Mouse (Mus musculus) hindbrain, embryonic 11.5 days (tissue): Measurements from ENCODE around the gene Zbtb46. TPM values are rescaled to one million over a fixed set of nuclear protein-coding genes. Genes with fewer than 3 reads are reported as not detected.

Source experiments
- ATAC-seq: fragments of 200-750 bp; cut with Nextera tagmentation; 2 replicates; pipeline ENCODE4 v1.8.0; 2017; ENCODE audit warnings: mild to moderate bottlenecking, moderate TSS enrichment, moderate library complexity; ENCODE audit not compliant: low FRiP score
- DNase-seq: peaks from one replicate; pipeline ENCODE4 v3.0.0-alpha.2; 2015; ENCODE audit warnings: low spot score
- H3K27ac ChIP-seq: fragments of 300-500 bp; sonication (generic); 2 replicates; pipeline ENCODE4 v1.5.1; 2014; ENCODE audit warnings: mild to moderate bottlenecking, low read depth, low read length
- H3K27me3 ChIP-seq: fragments of 300-500 bp; sonication (generic); 2 replicates; pipeline ENCODE4 v1.6.1; 2014; ENCODE audit warnings: mild to moderate bottlenecking, low read length, moderate library complexity, mixed read lengths; ENCODE audit not compliant: control insufficient read depth, insufficient read depth
- H3K36me3 ChIP-seq: fragments of 300-500 bp; sonication (generic); 2 replicates; pipeline ENCODE4 v1.6.1; 2014; ENCODE audit warnings: mild to moderate bottlenecking, low read length, moderate library complexity, mixed read lengths; ENCODE audit not compliant: control insufficient read depth, insufficient read depth
- H3K4me1 ChIP-seq: fragments of 300-500 bp; sonication (generic); replicated peaks from 2 replicates; pipeline ENCODE4 v1.6.1; 2014; ENCODE audit warnings: low read length, mixed read lengths; ENCODE audit not compliant: control insufficient read depth, insufficient read depth
- H3K4me2 ChIP-seq: fragments of 300-500 bp; sonication (generic); replicated peaks from 2 replicates; pipeline ENCODE4 v1.6.1; 2014; ENCODE audit warnings: mild to moderate bottlenecking, low read depth, low read length
- H3K4me3 ChIP-seq: fragments of 300-500 bp; sonication (generic); 2 replicates; pipeline ENCODE4 v1.5.1; 2014; ENCODE audit warnings: low read depth, low read length
- H3K9ac ChIP-seq: fragments of 300-500 bp; sonication (generic); 2 replicates; pipeline ENCODE4 v1.6.1; 2014; ENCODE audit warnings: low read depth, low read length
- H3K9me3 ChIP-seq: fragments of 300-500 bp; sonication (generic); 2 replicates; pipeline ENCODE4 v1.6.1; 2016; ENCODE audit warnings: low read length; ENCODE audit not compliant: control insufficient read depth
- WGBS: fragments of 180-500 bp; shearing (Covaris S2); extraction: QIAGEN DNeasy Blood & Tissue Kit; methylation state at CpG from one replicate; pipeline ENCODE4 v1.1.7; 2014; 5-methylcytosine and 5-hydroxymethylcytosine counted together
- polyA plus RNA-seq: library from polyadenylated mRNA; unstranded; fragments of >200 nt; fragmentation: Nextera tagmentation; extraction: Ambion mirVana; gene quantifications from 2 replicates; pipeline ENCODE4 v1.2.1, GENCODE M21; 2014

Zbtb46 gene
- polyA plus RNA-seq, 1 experiment from 2014 or later: 15.6 TPM

DNA sequence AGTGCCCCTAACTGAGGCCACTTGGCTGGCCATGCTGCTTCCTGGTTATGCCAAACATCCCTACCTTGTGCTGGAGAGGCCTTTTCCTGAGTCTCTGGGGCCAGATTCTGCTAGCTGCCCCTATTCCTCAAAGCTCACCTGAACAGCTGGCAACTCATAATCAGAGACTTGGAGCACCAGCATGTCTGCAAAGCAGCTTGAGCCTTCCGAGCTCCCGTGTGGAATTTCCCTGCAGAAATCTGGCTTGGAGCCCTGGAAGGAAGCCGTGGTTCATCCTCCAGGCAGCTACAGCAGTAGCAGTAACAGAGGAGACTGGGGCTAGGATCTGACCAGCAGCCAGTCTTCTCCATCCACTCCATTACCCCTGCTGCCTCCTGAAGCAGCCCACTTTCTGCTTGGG is 73.3 kb downstream of the Zbtb46 start:
- 85% methylated on average over 3 of the region's 3 CpGs for WGBS
- Histone ChIP-seq H3K27ac (no peak overlapping the region), H3K4me3 (no peak overlapping the region), H3K4me1 (no peaks in the 10 kb centered on the region), H3K9me3 (no peaks in the 10 kb centered on the region), H3K9ac (no peak overlapping the region), H3K4me2 (no peak overlapping the region), H3K36me3 (peaks cover 2% of the 10 kb centered on the region; the same call in 1 of the 2 replicates), H3K27me3 (no peaks in the 10 kb centered on the region)
- no peak for ATAC-seq
- no peak for DNase-seq

DNA sequence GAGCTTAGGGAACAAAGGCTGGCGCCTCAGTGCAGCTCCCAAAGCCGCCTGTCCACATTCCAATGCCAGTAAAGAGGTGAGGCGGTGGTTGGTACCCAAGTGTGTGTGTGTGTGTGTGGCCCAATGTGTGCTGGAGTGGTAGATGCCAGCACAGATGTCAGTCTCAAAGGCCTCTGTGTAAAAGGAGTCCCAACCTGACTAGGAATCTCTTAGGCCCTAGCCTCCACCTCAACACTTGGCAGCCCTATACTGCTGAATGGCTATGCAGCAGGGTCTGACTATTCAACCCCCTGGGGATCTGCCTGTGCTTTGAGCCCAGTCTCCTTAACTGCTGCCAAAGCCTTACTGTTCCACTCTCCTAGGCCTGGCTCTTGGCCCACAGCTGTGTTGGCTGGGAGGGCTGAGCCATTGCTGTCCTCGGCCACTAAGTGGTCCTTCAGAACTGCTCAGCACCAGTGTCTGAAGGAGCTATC is 74.3 kb downstream of the Zbtb46 start:
- no peaks in the 10 kb centered on the region for H3K9me3 ChIP-seq
- no peak for ATAC-seq

DNA sequence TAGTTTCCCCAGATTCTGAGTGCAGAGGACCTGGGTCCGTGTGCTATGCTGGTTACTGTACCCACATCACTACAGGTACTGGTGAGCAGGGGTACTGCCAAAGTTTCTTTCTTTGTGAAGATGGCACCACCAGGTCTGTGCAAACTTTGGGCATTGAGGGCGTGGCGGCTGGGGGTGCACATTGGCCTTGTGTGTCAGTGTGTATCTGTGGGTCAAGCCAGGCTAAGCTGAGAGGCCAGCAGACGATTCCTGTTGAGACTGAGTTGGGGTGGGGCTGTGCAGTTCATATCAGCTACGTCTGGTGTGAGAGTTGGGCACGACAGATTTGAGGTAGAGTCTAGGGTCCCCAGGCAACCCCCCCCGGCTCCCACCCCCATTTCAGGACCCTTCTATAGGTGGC is 74.8 kb downstream of the Zbtb46 start:
- no peaks in the 10 kb centered on the region for H3K4me1 ChIP-seq
- peaks cover 10% of the 10 kb centered on the region for H3K36me3 ChIP-seq
- ATAC-seq: no peak
- WGBS: 88% methylated on average over 7 of the region's 7 CpGs
- H3K9ac ChIP-seq: no peak overlapping the region
- no peak overlapping the region for H3K4me2 ChIP-seq
- H3K9me3 ChIP-seq: no peaks in the 10 kb centered on the region
- no peak overlapping the region for H3K4me3 ChIP-seq
- no peaks in the 10 kb centered on the region for H3K27me3 ChIP-seq
- no peak for DNase-seq
- no peak overlapping the region for H3K27ac ChIP-seq

More for the DNA sequence above, 74.3 kb downstream of the Zbtb46 start:
- H3K4me1 ChIP-seq: no peaks in the 10 kb centered on the region
- WGBS: 88% methylated on average over 4 of the region's 4 CpGs
- no peak overlapping the region for H3K27ac ChIP-seq
- no peak overlapping the region for H3K4me2 ChIP-seq
- no peak overlapping the region for H3K4me3 ChIP-seq
- DNase-seq: no peak
- peaks cover 7% of the 10 kb centered on the region for H3K36me3 ChIP-seq
- H3K9ac ChIP-seq: no peak overlapping the region
- no peaks in the 10 kb centered on the region for H3K27me3 ChIP-seq

DNA sequence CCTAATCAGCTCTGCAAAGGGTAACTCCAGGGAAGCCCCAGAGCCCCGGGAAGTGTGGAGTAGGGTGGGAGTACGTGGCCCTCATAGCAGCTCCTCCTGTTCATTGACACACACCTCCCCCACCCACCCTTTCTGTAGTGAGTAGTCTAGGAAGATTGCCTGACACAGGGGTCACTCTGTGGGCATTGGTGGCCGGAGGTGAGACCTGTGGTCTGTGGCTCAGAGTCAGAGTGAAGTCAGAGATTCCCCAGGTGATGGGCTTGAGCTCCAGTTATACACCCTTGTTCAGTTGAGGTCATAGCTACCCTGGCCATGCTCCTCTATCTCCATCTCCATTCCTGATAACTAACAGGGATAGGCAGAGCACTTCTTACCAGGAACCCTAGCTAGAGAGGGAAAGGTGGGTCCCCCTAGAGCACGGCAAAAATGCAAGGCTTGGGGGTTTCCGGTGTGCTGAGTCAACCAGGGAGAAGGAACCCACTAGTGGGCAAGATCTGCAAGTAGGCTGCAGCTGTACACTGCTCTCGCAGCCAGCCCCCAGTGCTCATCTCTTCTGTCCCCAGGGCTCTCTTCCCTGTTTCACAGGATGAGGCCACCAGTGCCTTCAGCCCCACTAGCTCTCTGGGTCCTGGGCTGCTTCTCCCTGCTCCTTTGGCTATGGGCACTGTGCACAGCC is 77.5 kb downstream of the Zbtb46 start:
- no peaks in the 10 kb centered on the region for H3K27me3 ChIP-seq
- no peak for ATAC-seq
- peaks cover 10% of the 10 kb centered on the region for H3K36me3 ChIP-seq
- H3K9ac ChIP-seq: no peak overlapping the region
- H3K4me3 ChIP-seq: no peak overlapping the region
- DNase-seq: no peak
- H3K4me1 ChIP-seq: no peaks in the 10 kb centered on the region
- H3K9me3 ChIP-seq: no peaks in the 10 kb centered on the region
- WGBS: 90% methylated on average over 6 of the region's 6 CpGs
- H3K27ac ChIP-seq: no peak overlapping the region
- H3K4me2 ChIP-seq: no peak overlapping the region

DNA sequence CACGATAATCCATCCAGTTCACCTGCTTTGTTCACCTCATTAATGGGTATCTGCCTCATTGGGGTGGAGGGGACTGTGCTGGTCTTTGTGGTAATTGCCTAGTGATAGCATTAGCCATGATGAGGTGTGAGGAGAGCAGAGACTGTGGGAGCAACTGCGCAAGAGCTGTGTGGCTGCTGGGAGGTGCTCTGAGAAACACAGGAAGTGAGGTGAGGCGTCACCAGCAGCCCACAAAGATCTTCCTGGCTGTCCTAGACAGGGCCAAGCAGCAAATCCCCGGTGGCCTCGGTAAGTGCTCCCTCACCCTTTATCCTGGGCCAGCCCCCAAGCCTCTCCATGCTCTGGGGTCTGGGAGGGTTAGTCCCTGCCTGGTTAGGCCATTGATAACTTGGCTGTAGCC is 78.1 kb downstream of the Zbtb46 start:
- no peak for DNase-seq
- Histone ChIP-seq H3K4me3 (no peak overlapping the region), H3K4me2 (no peak overlapping the region), H3K9ac (no peak overlapping the region), H3K36me3 (peaks cover 10% of the 10 kb centered on the region), H3K4me1 (no peaks in the 10 kb centered on the region), H3K9me3 (no peaks in the 10 kb centered on the region), H3K27me3 (no peaks in the 10 kb centered on the region), H3K27ac (no peak overlapping the region)
- ATAC-seq: no peak
- 92% methylated on average over 5 of the region's 5 CpGs for WGBS

DNA sequence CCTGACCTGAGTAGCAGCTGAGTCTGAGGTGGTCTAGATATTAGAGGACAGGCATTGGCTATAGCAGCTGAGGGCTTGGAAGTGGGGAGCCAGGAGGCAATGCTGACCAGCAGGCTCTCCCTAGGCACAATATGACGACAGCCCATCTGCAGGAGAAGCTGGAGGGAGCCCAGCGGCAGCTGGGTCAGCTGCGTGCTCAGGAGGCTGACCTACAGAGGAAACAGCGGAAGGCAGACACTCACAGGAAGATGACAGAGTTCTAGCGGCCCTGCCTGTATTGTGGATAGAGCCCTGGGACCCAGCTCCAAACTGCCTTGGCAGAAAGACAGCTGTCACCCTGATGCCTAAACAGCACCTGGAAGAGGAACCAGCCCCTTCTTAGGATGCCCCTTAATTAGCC is 79.0 kb downstream of the Zbtb46 start:
- WGBS: 90% methylated on average over 5 of the region's 5 CpGs
- Histone ChIP-seq H3K9me3 (no peaks in the 10 kb centered on the region), H3K9ac (no peak overlapping the region), H3K27ac (no peak overlapping the region), H3K36me3 (peaks cover 10% of the 10 kb centered on the region), H3K4me2 (no peak overlapping the region), H3K4me1 (no peaks in the 10 kb centered on the region), H3K4me3 (no peak overlapping the region), H3K27me3 (no peaks in the 10 kb centered on the region)
- DNase-seq: no peak
- no peak for ATAC-seq

DNA sequence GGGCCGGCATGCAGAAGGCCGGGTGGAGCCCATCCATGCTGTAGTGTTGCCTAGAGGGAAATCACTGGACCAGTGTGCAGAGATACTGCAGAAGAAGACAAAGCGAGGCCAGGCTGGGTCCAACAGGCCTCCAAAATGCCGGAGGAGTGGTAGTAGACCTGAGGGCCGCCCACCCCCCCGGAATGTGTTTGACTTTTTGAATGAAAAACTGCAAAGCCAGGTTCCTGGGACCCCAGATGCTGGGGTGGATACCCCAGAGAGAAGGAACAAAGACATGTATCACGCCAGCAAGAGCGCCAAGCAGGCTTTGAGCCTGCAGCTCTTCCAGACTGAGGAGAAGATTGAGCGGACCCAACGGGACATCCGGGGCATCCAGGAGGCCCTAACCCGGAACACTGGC is 79.4 kb downstream of the Zbtb46 start, which contains the start of gene Lime1:
TSS of gene Lime1 (plus strand) at position 301 of the 400 bp plus-strand sequence.
- DNase-seq: no peak
- Histone ChIP-seq H3K9ac (no peak within 1 kb of the TSS), H3K4me2 (no peak within 1 kb of the TSS), H3K4me3 (no peak within 1 kb of the TSS), H3K36me3 (peaks cover 10% of the 10 kb centered on the region), H3K27me3 (no peaks in the 10 kb centered on the region), H3K4me1 (no peaks in the 10 kb centered on the region), H3K27ac (no peak within 1 kb of the TSS), H3K9me3 (no peaks in the 10 kb centered on the region)
- WGBS: 92% methylated on average over 12 of the region's 12 CpGs
- no peak for ATAC-seq

DNA sequence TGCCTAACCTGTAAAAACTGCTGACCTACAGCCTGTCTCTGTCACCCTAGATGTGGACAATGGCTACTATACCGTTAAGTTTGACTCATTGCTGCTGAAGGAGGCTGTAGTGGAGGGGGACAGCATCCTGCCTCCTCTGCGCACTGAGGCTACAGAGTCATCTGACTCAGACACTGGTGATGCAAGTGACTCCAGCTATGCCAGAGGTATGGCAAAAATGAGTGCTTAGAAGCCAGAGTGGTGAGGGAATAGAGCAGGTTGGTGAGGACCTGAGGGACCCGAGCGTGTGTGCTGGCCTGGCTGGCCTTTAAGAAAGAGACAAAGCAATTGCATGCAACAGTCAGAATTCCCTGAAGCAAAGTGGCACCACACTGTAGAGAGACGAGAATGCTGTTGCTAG is 80.5 kb downstream of the Zbtb46 start:
- ATAC-seq: no peak
- no peak for DNase-seq
- peaks cover 10% of the 10 kb centered on the region for H3K36me3 ChIP-seq
- 91% methylated on average over 5 of the region's 5 CpGs for WGBS
- H3K27ac ChIP-seq: no peak overlapping the region
- H3K4me3 ChIP-seq: no peak overlapping the region
- no peaks in the 10 kb centered on the region for H3K9me3 ChIP-seq
- H3K4me1 ChIP-seq: no peaks in the 10 kb centered on the region
- H3K27me3 ChIP-seq: no peaks in the 10 kb centered on the region
- no peak overlapping the region for H3K9ac ChIP-seq
- no peak overlapping the region for H3K4me2 ChIP-seq

DNA sequence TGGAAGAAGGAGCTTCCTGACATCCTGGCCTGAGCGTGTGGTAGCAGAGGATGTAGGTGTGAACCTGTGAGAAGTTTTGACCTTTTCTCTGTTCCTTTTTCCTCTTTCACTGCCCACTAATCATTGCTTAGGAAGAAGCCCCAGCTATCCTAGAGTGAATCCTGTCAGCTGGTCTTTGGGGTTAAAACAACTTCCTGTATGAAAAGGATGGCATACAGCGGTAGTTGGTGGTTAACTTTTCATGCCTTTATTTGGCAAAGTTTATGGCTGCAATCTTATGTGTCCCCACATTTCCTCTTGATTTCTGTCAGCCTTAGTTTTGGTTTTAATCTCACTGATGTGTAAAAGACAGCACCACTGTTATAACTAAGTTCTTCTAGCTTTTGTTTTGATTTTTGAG is 82.0 kb downstream of the Zbtb46 start:
- 76% methylated on average over 2 of the region's 2 CpGs for WGBS
- Histone ChIP-seq H3K4me3 (no peak overlapping the region), H3K4me1 (no peaks in the 10 kb centered on the region)

More for the DNA sequence above, 82.0 kb downstream of the Zbtb46 start:
- H3K9ac ChIP-seq: no peak overlapping the region
- no peak overlapping the region for H3K27ac ChIP-seq
- DNase-seq (no peak), ATAC-seq (no peak)
- H3K9me3 ChIP-seq: no peaks in the 10 kb centered on the region
- H3K27me3 ChIP-seq: no peaks in the 10 kb centered on the region
- H3K36me3 ChIP-seq: peaks cover 8% of the 10 kb centered on the region
- H3K4me2 ChIP-seq: no peak overlapping the region
